Comparison of ENCODE assay signal across 15 mouse cellular contexts in genomic region chr11:91387172-91387571, GRCm38 (mm10).
DNase-seq lines count a peak whose midpoint lies in the region; ATAC-seq and TF ChIP-seq lines count a peak whose summit lies in the region.
"Had no signal": no experiment of that assay in that cellular context is flagged by ENCODE, and none has a peak within 500 bp of the region (broad histone marks: within the 10 kb centered on the region; RNA-seq: fewer than 3 reads in every experiment).

No protein-coding gene starts in this region.

- no peak overlapping the region for H3K27ac ChIP-seq in embryonic facial prominence, embryonic 11.5 days (replicated peaks; ENCODE audit: low read depth, low read length)
- no peak overlapping the region for H3K27ac ChIP-seq in embryonic facial prominence, embryonic 10.5 days (replicated peaks)
- H3K27ac ChIP-seq: heart, embryonic 10.5 days; neural tube, embryonic 13.5 days had no signal

- no peak for ATAC-seq in embryonic facial prominence, embryonic 11.5 days (replicated peaks; ENCODE audit: insufficient number of reproducible peaks, low FRiP score, low TSS enrichment, low read depth)

- no peak for TF ChIP-seq POLR2A in brain, embryonic 14.5 days (IDR thresholded peaks at IDR 0.05; ENCODE audit: borderline replicate concordance, extremely low read depth, insufficient read depth, insufficient read length, poor library complexity, severe bottlenecking)

- no peak overlapping the region for H3K4me2 ChIP-seq in embryonic facial prominence, embryonic 11.5 days (ENCODE audit: low read depth, low read length)
- H3K4me2 ChIP-seq: neural tube, embryonic 13.5 days had no signal

- peak; percentile 68 for TF ChIP-seq CTCF in E14TG2a.4 (conservative IDR thresholded peaks at IDR 0.05; ENCODE audit: low read length)
- 0 out of 2 replicates have a peak, but pooled peaks have one; percentile 4 for TF ChIP-seq CTCF in brain, embryonic 14.5 days (IDR thresholded peaks at IDR 0.05; ENCODE audit: borderline replicate concordance, extremely low read depth, insufficient read depth, insufficient read length)

- no peaks in the 10 kb centered on the region for H3K27me3 ChIP-seq in embryonic facial prominence, embryonic 11.5 days (ENCODE audit: control insufficient read depth, insufficient read depth, low read length)
- no peaks in the 10 kb centered on the region for H3K27me3 ChIP-seq in embryonic facial prominence, embryonic 10.5 days (replicated peaks; ENCODE audit: low read depth, poor library complexity, severe bottlenecking)
- H3K27me3 ChIP-seq in E14TG2a.4 (ENCODE audit: insufficient read depth, low read length), result no peaks in the 10 kb centered on the region
- H3K27me3 ChIP-seq: neural tube, embryonic 13.5 days had no signal

- H3K9me3 ChIP-seq in embryonic facial prominence, embryonic 11.5 days (replicated peaks; ENCODE audit: control insufficient read depth, low read length), result no peaks in the 10 kb centered on the region
- H3K9me3 ChIP-seq in embryonic facial prominence, embryonic 10.5 days, result no peaks in the 10 kb centered on the region
- no peaks in the 10 kb centered on the region for H3K9me3 ChIP-seq in E14TG2a.4 (ENCODE audit: low read length)
- H3K9me3 ChIP-seq: heart, embryonic 10.5 days; neural tube, embryonic 13.5 days had no signal

- no peaks in the 10 kb centered on the region for H3K4me1 ChIP-seq in embryonic facial prominence, embryonic 11.5 days (ENCODE audit: control insufficient read depth, insufficient read depth, low read length)
- H3K4me1 ChIP-seq in embryonic facial prominence, embryonic 10.5 days, result no peaks in the 10 kb centered on the region
- H3K4me1 ChIP-seq in E14TG2a.4 (replicated peaks; ENCODE audit: low read depth, low read length), result no peaks in the 10 kb centered on the region
- H3K4me1 ChIP-seq: heart, embryonic 10.5 days; neural tube, embryonic 13.5 days had no signal

- H3K36me3 ChIP-seq in embryonic facial prominence, embryonic 11.5 days (replicated peaks; ENCODE audit: control insufficient read depth, insufficient read depth, low read depth, low read length), result no peaks in the 10 kb centered on the region
- no peaks in the 10 kb centered on the region for H3K36me3 ChIP-seq in embryonic facial prominence, embryonic 10.5 days (replicated peaks)
- H3K36me3 ChIP-seq in E14TG2a.4 (ENCODE audit: insufficient read depth, low read length), result no peaks in the 10 kb centered on the region
- H3K36me3 ChIP-seq: heart, embryonic 10.5 days; neural tube, embryonic 13.5 days had no signal

- 47% methylated on average over 3 of the region's 3 CpGs for WGBS in embryonic facial prominence, embryonic 11.5 days
- 46% methylated on average over 3 of the region's 3 CpGs for WGBS in embryonic facial prominence, embryonic 10.5 days

- peak; percentile 6 for DNase-seq in embryonic facial prominence, embryonic 11.5 days (ENCODE audit: low spot score)
- no peak for DNase-seq in embryonic facial prominence, embryonic 10.5 days (ENCODE audit: low spot score)
- DNase-seq in kidney, postnatal 10 days, result peak; percentile 9
- DNase-seq in kidney, postnatal 14 days, result no peak
- DNase-seq in brain, embryonic 14.5 days (ENCODE audit: low read depth), result no peak
- DNase-seq in T-cell, adult 2 months (ENCODE audit: low spot score), result no peak
- no peak for DNase-seq in urinary bladder, postnatal 14 days (ENCODE audit: low spot score)
- DNase-seq: adrenal gland, postnatal 25 days; B cell, adult 2 months; cerebellum, postnatal 36 days; gastrocnemius, postnatal 25 days; heart, postnatal 36 days had no signal

- no peak overlapping the region for H3K4me3 ChIP-seq in embryonic facial prominence, embryonic 11.5 days (ENCODE audit: low read depth, low read length)
- no peak overlapping the region for H3K4me3 ChIP-seq in embryonic facial prominence, embryonic 10.5 days
- no peak overlapping the region for H3K4me3 ChIP-seq in E14TG2a.4 (replicated peaks; ENCODE audit: low read length)
- H3K4me3 ChIP-seq: heart, embryonic 10.5 days; neural tube, embryonic 13.5 days had no signal

- H3K9ac ChIP-seq in embryonic facial prominence, embryonic 11.5 days (replicated peaks; ENCODE audit: low read length), result no peak overlapping the region
- H3K9ac ChIP-seq: neural tube, embryonic 13.5 days had no signal

Comparison
In these comparisons a context has a peak if more than half of its experiments do, and no peak if none do; other contexts are left out.
1. DNase-seq: peak in embryonic facial prominence, embryonic 11.5 days (single experiment) and kidney, postnatal 10 days (single experiment); none in embryonic facial prominence, embryonic 10.5 days (single experiment), kidney, postnatal 14 days (single experiment), brain, embryonic 14.5 days (single experiment), T-cell, adult 2 months (single experiment) and urinary bladder, postnatal 14 days (single experiment).